Mouse (Mus musculus): ENCODE data around the gene Cstf1. TPM values are rescaled to one million over a fixed set of nuclear protein-coding genes. Genes with fewer than 3 reads are reported as not detected.

The Cstf1 gene
- polyA plus RNA-seq, 1 experiment, result 0.76 TPM

- no peak for TF ChIP-seq TAL1 (IDR thresholded peaks at IDR 0.05; ENCODE audit: low read length)
- no peak for TF ChIP-seq GATA1 (IDR thresholded peaks at IDR 0.05; ENCODE audit: low read length)
- H3K36me3 ChIP-seq (ENCODE audit: control insufficient read depth), result peaks cover 99% of the 10 kb centered on the region
- peaks cover 40% of the 10 kb centered on the region for H3K4me1 ChIP-seq (ENCODE audit: control insufficient read depth)
- peaks cover 13% of the 10 kb centered on the region for H3K9me3 ChIP-seq (ENCODE audit: control insufficient read depth, low read length)
- H3K27me3 ChIP-seq (ENCODE audit: control insufficient read depth), result no peaks in the 10 kb centered on the region; the same call in 1 of the 2 replicates
- no peak overlapping the region for H3K4me3 ChIP-seq (replicated peaks)
Measured at GRCm38 (mm10) chr2:172355833-172356232, 14.6 kb upstream of the Cstf1 start.

- H3K9me3 ChIP-seq (ENCODE audit: control insufficient read depth, low read length), result peaks cover 6% of the 10 kb centered on the region
- H3K4me1 ChIP-seq (ENCODE audit: control insufficient read depth), result peaks cover 64% of the 10 kb centered on the region
- H3K4me3 ChIP-seq (replicated peaks), result no peak overlapping the region
- no peak for TF ChIP-seq GATA1 (IDR thresholded peaks at IDR 0.05; ENCODE audit: low read length)
- no peak for TF ChIP-seq TAL1 (IDR thresholded peaks at IDR 0.05; ENCODE audit: low read length)
- no peaks in the 10 kb centered on the region; the same call in 1 of the 2 replicates for H3K27me3 ChIP-seq (ENCODE audit: control insufficient read depth)
- peaks cover 100% of the 10 kb centered on the region for H3K36me3 ChIP-seq (ENCODE audit: control insufficient read depth)
Measured at GRCm38 (mm10) chr2:172363176-172363575, 7.3 kb upstream of the Cstf1 start.

GRCm38 (mm10) chr2:172371258-172371657, 777 bp downstream of the Cstf1 start:
- H3K27me3 ChIP-seq (ENCODE audit: control insufficient read depth), result no peaks in the 10 kb centered on the region
- no peaks in the 10 kb centered on the region for H3K9me3 ChIP-seq (ENCODE audit: control insufficient read depth, low read length)
- H3K36me3 ChIP-seq (ENCODE audit: control insufficient read depth), result peaks cover 76% of the 10 kb centered on the region
- TF ChIP-seq TAL1 (IDR thresholded peaks at IDR 0.05; ENCODE audit: low read length) (no peak), GATA1 (IDR thresholded peaks at IDR 0.05; ENCODE audit: low read length) (no peak)
- H3K4me3 ChIP-seq (replicated peaks), result peak overlapping the region; percentile 79
- peaks cover 50% of the 10 kb centered on the region for H3K4me1 ChIP-seq (ENCODE audit: control insufficient read depth)

GRCm38 (mm10) chr2:172376551-172376950, 6.1 kb downstream of the Cstf1 start:
- Histone ChIP-seq H3K4me3 (replicated peaks) (no peak overlapping the region), H3K27me3 (ENCODE audit: control insufficient read depth) (no peaks in the 10 kb centered on the region), H3K9me3 (ENCODE audit: control insufficient read depth, low read length) (no peaks in the 10 kb centered on the region), H3K36me3 (ENCODE audit: control insufficient read depth) (peaks cover 92% of the 10 kb centered on the region), H3K4me1 (ENCODE audit: control insufficient read depth) (peaks cover 14% of the 10 kb centered on the region)
- no peak for TF ChIP-seq GATA1 (IDR thresholded peaks at IDR 0.05; ENCODE audit: low read length)
- no peak for TF ChIP-seq TAL1 (IDR thresholded peaks at IDR 0.05; ENCODE audit: low read length)

GRCm38 (mm10) chr2:172376999-172377515, 6.6 kb downstream of the Cstf1 start:
- no peaks in the 10 kb centered on the region for H3K9me3 ChIP-seq (ENCODE audit: control insufficient read depth, low read length)
- peaks cover 97% of the 10 kb centered on the region for H3K36me3 ChIP-seq (ENCODE audit: control insufficient read depth)
- no peaks in the 10 kb centered on the region for H3K27me3 ChIP-seq (ENCODE audit: control insufficient read depth)
- H3K4me3 ChIP-seq (replicated peaks), result no peak overlapping the region
- no peak for TF ChIP-seq TAL1 (IDR thresholded peaks at IDR 0.05; ENCODE audit: low read length)
- TF ChIP-seq GATA1 (IDR thresholded peaks at IDR 0.05; ENCODE audit: low read length), result no peak
- peaks cover 9% of the 10 kb centered on the region for H3K4me1 ChIP-seq (ENCODE audit: control insufficient read depth)

- H3K27me3 ChIP-seq (ENCODE audit: control insufficient read depth), result no peaks in the 10 kb centered on the region
- H3K4me1 ChIP-seq (ENCODE audit: control insufficient read depth), result no peaks in the 10 kb centered on the region; the same call in 1 of the 2 replicates
- peaks cover 96% of the 10 kb centered on the region for H3K36me3 ChIP-seq (ENCODE audit: control insufficient read depth)
- H3K4me3 ChIP-seq (replicated peaks), result no peak overlapping the region
- TF ChIP-seq TAL1 (IDR thresholded peaks at IDR 0.05; ENCODE audit: low read length) (no peak), GATA1 (IDR thresholded peaks at IDR 0.05; ENCODE audit: low read length) (no peak)
- H3K9me3 ChIP-seq (ENCODE audit: control insufficient read depth, low read length), result no peaks in the 10 kb centered on the region
Measured at GRCm38 (mm10) chr2:172378332-172378731, 7.9 kb downstream of the Cstf1 start.

GRCm38 (mm10) chr2:172380513-172380912, 10.0 kb downstream of the Cstf1 start:
- no peaks in the 10 kb centered on the region for H3K4me1 ChIP-seq (ENCODE audit: control insufficient read depth)
- H3K4me3 ChIP-seq (replicated peaks), result no peak overlapping the region
- peaks cover 77% of the 10 kb centered on the region for H3K36me3 ChIP-seq (ENCODE audit: control insufficient read depth)

GRCm38 (mm10) chr2:172381341-172381740, 10.9 kb downstream of the Cstf1 start:
- H3K27me3 ChIP-seq (ENCODE audit: control insufficient read depth), result no peaks in the 10 kb centered on the region
- H3K4me1 ChIP-seq (ENCODE audit: control insufficient read depth), result no peaks in the 10 kb centered on the region
- TF ChIP-seq GATA1 (IDR thresholded peaks at IDR 0.05; ENCODE audit: low read length), result no peak
- H3K4me3 ChIP-seq (replicated peaks), result no peak overlapping the region
- no peaks in the 10 kb centered on the region for H3K9me3 ChIP-seq (ENCODE audit: control insufficient read depth, low read length)
- peaks cover 69% of the 10 kb centered on the region for H3K36me3 ChIP-seq (ENCODE audit: control insufficient read depth)

More at GRCm38 (mm10) chr2:172380513-172380912, 10.0 kb downstream of the Cstf1 start:
- no peaks in the 10 kb centered on the region for H3K9me3 ChIP-seq (ENCODE audit: control insufficient read depth, low read length)
- no peaks in the 10 kb centered on the region for H3K27me3 ChIP-seq (ENCODE audit: control insufficient read depth)
- TF ChIP-seq GATA1 (IDR thresholded peaks at IDR 0.05; ENCODE audit: low read length) (no peak), TAL1 (IDR thresholded peaks at IDR 0.05; ENCODE audit: low read length) (no peak)

GRCm38 (mm10) chr2:172381898-172382297, 11.4 kb downstream of the Cstf1 start:
- Histone ChIP-seq H3K4me1 (ENCODE audit: control insufficient read depth) (no peaks in the 10 kb centered on the region), H3K9me3 (ENCODE audit: control insufficient read depth, low read length) (no peaks in the 10 kb centered on the region), H3K27me3 (ENCODE audit: control insufficient read depth) (no peaks in the 10 kb centered on the region), H3K4me3 (replicated peaks) (no peak overlapping the region), H3K36me3 (ENCODE audit: control insufficient read depth) (peaks cover 63% of the 10 kb centered on the region)
- no peak for TF ChIP-seq GATA1 (IDR thresholded peaks at IDR 0.05; ENCODE audit: low read length)
- no peak for TF ChIP-seq TAL1 (IDR thresholded peaks at IDR 0.05; ENCODE audit: low read length)

- H3K4me1 ChIP-seq (ENCODE audit: control insufficient read depth), result no peaks in the 10 kb centered on the region
Measured at GRCm38 (mm10) chr2:172384715-172385114, 14.2 kb downstream of the Cstf1 start.

More at GRCm38 (mm10) chr2:172384715-172385114, 14.2 kb downstream of the Cstf1 start:
- no peak overlapping the region for H3K4me3 ChIP-seq (replicated peaks)
- H3K9me3 ChIP-seq (ENCODE audit: control insufficient read depth, low read length), result no peaks in the 10 kb centered on the region
- H3K27me3 ChIP-seq (ENCODE audit: control insufficient read depth), result no peaks in the 10 kb centered on the region
- peaks cover 35% of the 10 kb centered on the region for H3K36me3 ChIP-seq (ENCODE audit: control insufficient read depth)
- TF ChIP-seq TAL1 (IDR thresholded peaks at IDR 0.05; ENCODE audit: low read length) (no peak), GATA1 (IDR thresholded peaks at IDR 0.05; ENCODE audit: low read length) (no peak)

All from erythroblast, embryonic 14.5 days (primary cell).